Mouse (Mus musculus) forebrain, embryonic 12.5 days (tissue): ENCODE data around the gene Cxcr5. TPM values are rescaled to one million over a fixed set of nuclear protein-coding genes. Genes with fewer than 3 reads are reported as not detected.
A peak's percentile ranks its signal among the peaks of the same experiment; 100 is the strongest.

ENCODE experiments used
- ATAC-seq: fragments of 200-750 bp; cut with Nextera tagmentation; 2 replicates; pipeline ENCODE4 v1.8.0; 2017; ENCODE audit warnings: moderate TSS enrichment; ENCODE audit not compliant: low FRiP score
- H3K27ac ChIP-seq: fragments of 300-500 bp; sonication (generic); 2 replicates; pipeline ENCODE4 v1.5.1; 2016; ENCODE audit warnings: mild to moderate bottlenecking
- H3K27me3 ChIP-seq: fragments of 300-500 bp; sonication (generic); 2 replicates; pipeline ENCODE4 v1.6.1; 2016; ENCODE audit warnings: mild to moderate bottlenecking
- H3K36me3 ChIP-seq: fragments of 300-500 bp; sonication (generic); replicated peaks from 2 replicates; pipeline ENCODE4 v1.6.1; 2016; ENCODE audit warnings: mild to moderate bottlenecking
- H3K4me1 ChIP-seq: fragments of 300-500 bp; sonication (generic); 2 replicates; pipeline ENCODE4 v1.6.1; 2016
- H3K4me2 ChIP-seq: fragments of 300-500 bp; sonication (generic); 2 replicates; pipeline ENCODE4 v1.6.1; 2016; ENCODE audit warnings: mild to moderate bottlenecking, moderate library complexity
- H3K4me3 ChIP-seq: fragments of 300-500 bp; sonication (generic); replicated peaks from 2 replicates; pipeline ENCODE4 v1.5.1; 2016; ENCODE audit warnings: mild to moderate bottlenecking
- H3K9ac ChIP-seq: fragments of 300-500 bp; sonication (generic); 2 replicates; pipeline ENCODE4 v1.6.1; 2016; ENCODE audit warnings: mild to moderate bottlenecking
- H3K9me3 ChIP-seq: fragments of 300-500 bp; sonication (generic); 2 replicates; pipeline ENCODE4 v1.6.1; 2016
- WGBS: fragments of 180-500 bp; shearing (Covaris S2); methylation state at CpG from one replicate; pipeline ENCODE4 v1.1.7; 2016; 5-methylcytosine and 5-hydroxymethylcytosine counted together
- polyA plus RNA-seq: library from polyadenylated mRNA; unstranded; fragments of >200 nt; fragmentation: Nextera tagmentation; extraction: Ambion mirVana; gene quantifications from 2 replicates; pipeline ENCODE4 v1.2.1, GENCODE M21; 2016

Gene Cxcr5
- polyA plus RNA-seq, 1 experiment from 2014 or later: 0.27 TPM

- no peak overlapping the region for H3K4me3 ChIP-seq
- H3K27me3 ChIP-seq: no peaks in the 10 kb centered on the region
- ATAC-seq: no peak
- 85% methylated on average over 10 of the region's 10 CpGs for WGBS
- no peak overlapping the region for H3K9ac ChIP-seq
- no peak overlapping the region for H3K4me2 ChIP-seq
- H3K9me3 ChIP-seq: no peaks in the 10 kb centered on the region
- no peaks in the 10 kb centered on the region for H3K4me1 ChIP-seq
- H3K36me3 ChIP-seq: no peaks in the 10 kb centered on the region
- H3K27ac ChIP-seq: no peak overlapping the region
Observed at GRCm38 (mm10) chr9:44551138-44551537, 10.5 kb downstream of the Cxcr5 start.

- WGBS: 91% methylated on average over 8 of the region's 8 CpGs
- Histone ChIP-seq H3K9me3 (no peaks in the 10 kb centered on the region), H3K4me3 (no peak overlapping the region), H3K27ac (no peak overlapping the region), H3K4me2 (no peak overlapping the region), H3K9ac (no peak overlapping the region), H3K4me1 (no peaks in the 10 kb centered on the region), H3K27me3 (no peaks in the 10 kb centered on the region), H3K36me3 (no peaks in the 10 kb centered on the region)
- ATAC-seq: no peak
Observed at GRCm38 (mm10) chr9:44548412-44549152, 13.1 kb downstream of the Cxcr5 start.

- H3K9ac ChIP-seq: no peak overlapping the region
Observed at GRCm38 (mm10) chr9:44544986-44545385, 16.7 kb downstream of the Cxcr5 start.

GRCm38 (mm10) chr9:44542364-44542763, 19.3 kb downstream of the Cxcr5 start:
- H3K4me1 ChIP-seq: peaks cover 3% of the 10 kb centered on the region; the same call in 1 of the 2 replicates
- no peak overlapping the region for H3K9ac ChIP-seq
- H3K4me2 ChIP-seq: no peak overlapping the region
- 92% methylated on average over 4 of the region's 4 CpGs for WGBS
- no peaks in the 10 kb centered on the region for H3K27me3 ChIP-seq
- H3K9me3 ChIP-seq: no peaks in the 10 kb centered on the region
- no peak for ATAC-seq
- no peaks in the 10 kb centered on the region for H3K36me3 ChIP-seq
- no peak overlapping the region for H3K27ac ChIP-seq
- H3K4me3 ChIP-seq: no peak overlapping the region

More at GRCm38 (mm10) chr9:44544986-44545385, 16.7 kb downstream of the Cxcr5 start:
- no peaks in the 10 kb centered on the region for H3K27me3 ChIP-seq
- no peak overlapping the region for H3K27ac ChIP-seq
- 79% methylated on average over 3 of the region's 3 CpGs for WGBS
- no peaks in the 10 kb centered on the region for H3K9me3 ChIP-seq
- H3K4me1 ChIP-seq: peaks cover 1% of the 10 kb centered on the region; the same call in 1 of the 2 replicates
- no peak overlapping the region for H3K4me2 ChIP-seq
- H3K36me3 ChIP-seq: no peaks in the 10 kb centered on the region
- H3K4me3 ChIP-seq: no peak overlapping the region
- no peak for ATAC-seq

GRCm38 (mm10) chr9:44540676-44541075, 21.0 kb downstream of the Cxcr5 start:
- ATAC-seq: no peak
- no peak overlapping the region for H3K27ac ChIP-seq
- H3K4me1 ChIP-seq: peaks cover 3% of the 10 kb centered on the region; the same call in 1 of the 2 replicates
- H3K9me3 ChIP-seq: no peaks in the 10 kb centered on the region
- H3K4me2 ChIP-seq: no peak overlapping the region
- no peaks in the 10 kb centered on the region for H3K36me3 ChIP-seq
- 93% methylated on average over 3 of the region's 3 CpGs for WGBS
- no peak overlapping the region for H3K9ac ChIP-seq
- H3K4me3 ChIP-seq: no peak overlapping the region
- no peaks in the 10 kb centered on the region for H3K27me3 ChIP-seq

GRCm38 (mm10) chr9:44539816-44540421, 21.8 kb downstream of the Cxcr5 start:
- peak overlapping the region; percentile 25; the same call in 1 of the 2 replicates for H3K27ac ChIP-seq
- no peak for ATAC-seq
- H3K9me3 ChIP-seq: no peaks in the 10 kb centered on the region
- H3K27me3 ChIP-seq: no peaks in the 10 kb centered on the region
- H3K9ac ChIP-seq: no peak overlapping the region
- peaks cover 3% of the 10 kb centered on the region; the same call in 1 of the 2 replicates for H3K4me1 ChIP-seq
- H3K4me3 ChIP-seq: no peak overlapping the region
- H3K36me3 ChIP-seq: no peaks in the 10 kb centered on the region
- WGBS: 45% methylated on average over 2 of the region's 2 CpGs
- H3K4me2 ChIP-seq: no peak overlapping the region

- H3K9ac ChIP-seq: no peak overlapping the region
- H3K27ac ChIP-seq: no peak overlapping the region
- 82% methylated on average over 19 of the region's 19 CpGs for whole genome bisulfite sequencing
- no peak for ATAC-seq
- H3K36me3 ChIP-seq: no peaks in the 10 kb centered on the region
- H3K27me3 ChIP-seq: no peaks in the 10 kb centered on the region
- H3K9me3 ChIP-seq: no peaks in the 10 kb centered on the region
- no peak overlapping the region for H3K4me2 ChIP-seq
- H3K4me3 ChIP-seq: no peak overlapping the region
- H3K4me1 ChIP-seq: peaks cover 3% of the 10 kb centered on the region; the same call in 1 of the 2 replicates
Observed at GRCm38 (mm10) chr9:44537625-44538301, 23.9 kb downstream of the Cxcr5 start.

GRCm38 (mm10) chr9:44532991-44533580, 28.6 kb downstream of the Cxcr5 start:
- 89% methylated on average over 6 of the region's 6 CpGs for WGBS
- ATAC-seq: no peak

GRCm38 (mm10) chr9:44528340-44528739, 33.3 kb downstream of the Cxcr5 start:
- no peak overlapping the region for H3K27ac ChIP-seq
- H3K4me2 ChIP-seq: no peak overlapping the region
- WGBS: 85% methylated on average over 8 of the region's 8 CpGs
- no peaks in the 10 kb centered on the region for H3K4me1 ChIP-seq
- ATAC-seq: no peak
- no peaks in the 10 kb centered on the region for H3K36me3 ChIP-seq
- no peak overlapping the region for H3K4me3 ChIP-seq
- peaks cover 4% of the 10 kb centered on the region; the same call in 1 of the 2 replicates for H3K9me3 ChIP-seq
- no peaks in the 10 kb centered on the region for H3K27me3 ChIP-seq
- H3K9ac ChIP-seq: no peak overlapping the region

More at GRCm38 (mm10) chr9:44532991-44533580, 28.6 kb downstream of the Cxcr5 start:
- no peak overlapping the region for H3K27ac ChIP-seq
- H3K4me3 ChIP-seq: no peak overlapping the region
- H3K4me1 ChIP-seq: no peaks in the 10 kb centered on the region
- H3K36me3 ChIP-seq: no peaks in the 10 kb centered on the region
- H3K9me3 ChIP-seq: peaks cover 4% of the 10 kb centered on the region; the same call in 1 of the 2 replicates
- H3K4me2 ChIP-seq: no peak overlapping the region
- H3K27me3 ChIP-seq: no peaks in the 10 kb centered on the region
- no peak overlapping the region for H3K9ac ChIP-seq

- Histone ChIP-seq H3K27ac (no peak overlapping the region), H3K36me3 (no peaks in the 10 kb centered on the region), H3K9ac (no peak overlapping the region), H3K9me3 (peaks cover 2% of the 10 kb centered on the region; the same call in 1 of the 2 replicates), H3K4me1 (no peaks in the 10 kb centered on the region), H3K27me3 (no peaks in the 10 kb centered on the region), H3K4me2 (no peak overlapping the region), H3K4me3 (no peak overlapping the region)
- no peak for ATAC-seq
- WGBS: 80% methylated on average over 9 of the region's 9 CpGs
Observed at GRCm38 (mm10) chr9:44526337-44527112, 35.2 kb downstream of the Cxcr5 start.

- H3K4me3 ChIP-seq: no peak overlapping the region
- H3K27ac ChIP-seq: no peak overlapping the region
- no peak overlapping the region for H3K4me2 ChIP-seq
- H3K36me3 ChIP-seq: no peaks in the 10 kb centered on the region
- no peaks in the 10 kb centered on the region for H3K27me3 ChIP-seq
- no peaks in the 10 kb centered on the region for H3K4me1 ChIP-seq
- 90% methylated on average over 8 of the region's 8 CpGs for WGBS
- no peak for ATAC-seq
- H3K9ac ChIP-seq: no peak overlapping the region
- no peaks in the 10 kb centered on the region for H3K9me3 ChIP-seq
Observed at GRCm38 (mm10) chr9:44525589-44525988, 36.1 kb downstream of the Cxcr5 start.
